Mouse (Mus musculus) E14TG2a.4 (cell line): ENCODE data around the gene Stk33.

Experiments used
- CTCF ChIP-seq: conservative IDR thresholded peaks from 2 replicates; pipeline ENCODE4 v1.5.1; 2014; ENCODE audit warnings: low read length
- NANOG ChIP-seq: IDR thresholded peaks from 2 replicates; pipeline ENCODE4 v1.6.1; 2014; ENCODE audit warnings: borderline replicate concordance, low read length, mixed read lengths

GRCm38 (mm10) chr7:109357877-109358276 lies 81.0 kb downstream of the Stk33 start:
- TF ChIP-seq CTCF (no peak), NANOG (no peak)
